Mouse (Mus musculus): Measurements from ENCODE around the gene Tdrkh. TPM values are rescaled to one million over a fixed set of nuclear protein-coding genes. Genes with fewer than 3 reads are reported as not detected.

Tdrkh gene
- 0.01 and 0.07 TPM in 2 replicates for polyA plus RNA-seq (2012)

DNA sequence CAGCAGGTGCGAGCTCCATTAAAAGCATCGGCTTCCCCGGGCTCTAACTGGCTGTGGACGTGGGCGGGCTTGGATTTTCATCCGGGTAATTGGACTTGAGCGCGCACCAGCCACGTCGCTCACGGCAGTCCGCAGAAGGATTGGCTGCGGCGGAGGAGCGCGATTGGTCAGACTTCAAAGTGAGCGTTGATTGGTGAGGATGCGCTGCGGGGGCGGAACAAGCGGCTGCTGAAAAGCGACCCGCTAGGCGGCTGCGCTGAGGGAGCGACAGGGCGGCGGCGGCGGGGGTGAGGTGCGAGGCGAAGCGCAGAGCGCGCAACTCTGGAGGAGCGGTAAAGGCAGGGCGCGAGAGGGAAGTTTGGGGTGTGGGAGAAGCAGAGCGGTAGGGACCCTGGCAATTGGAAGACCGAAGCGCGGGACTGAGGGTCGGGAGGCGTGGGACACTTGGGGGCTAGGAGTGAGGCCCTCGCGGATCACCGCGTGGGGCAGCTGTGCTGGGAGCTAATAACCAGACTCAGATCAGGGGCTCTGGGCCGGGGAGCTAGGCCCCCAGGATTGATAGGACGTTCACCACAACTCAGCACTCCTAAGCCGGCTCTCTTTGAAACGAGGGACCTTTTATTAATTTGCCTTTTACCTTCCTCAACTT lies at the start of gene Tdrkh:
Tdrkh (plus strand) TSS at position 243 of the 649 bp plus-strand sequence.
- peak within 1 kb of the TSS; percentile 63 for H3K4me3 ChIP-seq (replicated peaks)
- peaks cover 12% of the 10 kb centered on the region for H3K4me1 ChIP-seq (ENCODE audit: control insufficient read depth)
- H3K36me3 ChIP-seq (ENCODE audit: control insufficient read depth): no peaks in the 10 kb centered on the region
- H3K27me3 ChIP-seq (ENCODE audit: control insufficient read depth): peaks cover 14% of the 10 kb centered on the region
- H3K9me3 ChIP-seq (ENCODE audit: control insufficient read depth, low read length): peaks cover 4% of the 10 kb centered on the region; the same call in 1 of the 2 replicates
- no peak for TF ChIP-seq GATA1 (IDR thresholded peaks at IDR 0.05; ENCODE audit: low read length)
- no peak for TF ChIP-seq TAL1 (IDR thresholded peaks at IDR 0.05; ENCODE audit: low read length)

DNA sequence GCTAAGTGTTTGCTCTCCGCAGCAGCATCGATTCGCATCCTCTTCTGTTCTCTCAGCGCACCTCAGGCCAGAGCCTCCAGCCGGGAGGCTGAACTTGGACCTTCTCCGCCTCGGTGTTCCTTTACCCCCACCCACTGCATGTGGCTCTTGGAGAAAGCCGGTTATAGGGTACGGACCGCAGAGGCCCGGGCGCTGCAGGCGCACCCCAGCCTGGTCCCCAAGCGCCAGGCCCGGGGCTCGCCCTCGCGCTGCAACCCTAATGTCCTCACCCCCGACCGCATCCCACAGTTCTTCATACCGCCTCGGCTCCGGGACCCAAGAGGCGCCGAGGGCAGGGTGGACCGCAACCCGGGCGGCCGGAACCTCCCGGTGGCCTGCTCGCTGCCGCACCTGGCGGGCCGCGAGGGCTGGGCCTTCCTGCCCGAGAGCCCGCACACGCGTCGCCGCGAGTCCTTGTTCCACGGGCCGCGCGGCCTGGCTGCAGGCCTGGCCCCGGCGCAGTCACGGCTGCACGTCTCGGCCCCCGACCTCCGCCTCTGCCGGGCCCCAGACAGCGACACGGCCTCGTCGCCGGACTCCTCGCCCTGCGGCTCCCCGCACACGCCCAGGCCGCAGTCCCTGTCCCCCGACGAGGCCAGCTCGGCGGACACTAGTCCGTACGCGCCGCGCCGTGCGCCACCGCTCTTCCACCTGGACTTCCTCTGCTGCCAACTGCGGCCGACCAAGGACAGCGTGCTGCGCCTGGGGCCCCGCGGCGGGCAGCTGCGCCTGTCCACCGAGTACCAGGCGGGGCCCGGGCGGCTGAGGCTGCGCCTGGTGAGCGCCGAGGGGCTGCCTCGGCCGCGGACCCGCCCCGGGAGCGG lies 49.6 kb upstream of the Tdrkh start:
- Histone ChIP-seq H3K27me3 (ENCODE audit: control insufficient read depth) (peaks cover 59% of the 10 kb centered on the region), H3K9me3 (ENCODE audit: control insufficient read depth, low read length) (peaks cover 4% of the 10 kb centered on the region; the same call in 1 of the 2 replicates), H3K36me3 (ENCODE audit: control insufficient read depth) (no peaks in the 10 kb centered on the region), H3K4me1 (ENCODE audit: control insufficient read depth) (peaks cover 7% of the 10 kb centered on the region), H3K4me3 (replicated peaks) (peak overlapping the region; percentile 24)
- no peak for TF ChIP-seq GATA1 (IDR thresholded peaks at IDR 0.05; ENCODE audit: low read length)
- TF ChIP-seq TAL1 (IDR thresholded peaks at IDR 0.05; ENCODE audit: low read length): no peak

DNA sequence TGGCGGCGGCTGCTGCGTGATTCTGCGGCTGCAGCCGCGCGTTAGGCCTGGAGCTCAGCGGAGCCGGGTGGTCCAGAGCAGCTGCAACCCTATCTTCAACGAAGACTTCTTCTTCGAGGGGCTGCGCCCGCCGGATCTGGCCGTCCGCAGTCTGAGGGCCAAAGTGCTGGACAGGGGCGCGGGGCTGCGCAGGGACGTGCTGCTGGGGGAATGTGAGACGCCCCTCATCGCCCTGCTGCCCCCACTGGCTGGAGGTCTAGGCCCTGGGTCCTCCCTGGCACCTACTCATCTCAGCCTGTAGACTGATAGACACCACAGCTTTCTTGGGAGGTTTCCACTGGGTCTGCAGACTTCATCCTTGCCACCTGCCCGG lies 48.9 kb upstream of the Tdrkh start:
- Histone ChIP-seq H3K9me3 (ENCODE audit: control insufficient read depth, low read length) (peaks cover 4% of the 10 kb centered on the region; the same call in 1 of the 2 replicates), H3K4me1 (ENCODE audit: control insufficient read depth) (peaks cover 7% of the 10 kb centered on the region), H3K27me3 (ENCODE audit: control insufficient read depth) (peaks cover 58% of the 10 kb centered on the region), H3K36me3 (ENCODE audit: control insufficient read depth) (no peaks in the 10 kb centered on the region), H3K4me3 (replicated peaks) (no peak overlapping the region)
- no peak for TF ChIP-seq GATA1 (IDR thresholded peaks at IDR 0.05; ENCODE audit: low read length)
- TF ChIP-seq TAL1 (IDR thresholded peaks at IDR 0.05; ENCODE audit: low read length): no peak

DNA sequence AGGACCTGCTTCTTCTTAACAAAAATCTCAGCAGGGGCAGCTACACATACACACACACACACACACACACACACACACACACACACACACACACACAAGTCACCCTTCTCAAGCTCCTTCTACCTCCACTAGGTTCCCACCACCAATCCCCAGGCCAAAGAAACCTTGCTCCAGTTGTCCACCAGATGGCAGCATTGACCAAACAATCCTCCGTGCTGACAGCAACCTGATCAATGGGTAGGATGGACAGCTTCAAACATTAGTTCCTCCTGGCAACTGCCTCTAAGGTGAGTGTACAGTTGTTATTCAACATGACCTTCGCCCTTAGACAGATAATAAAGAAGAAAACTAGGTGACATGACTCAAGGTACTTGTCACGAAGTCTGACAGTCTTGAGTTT lies 46.3 kb upstream of the Tdrkh start:
- Histone ChIP-seq H3K4me3 (replicated peaks) (no peak overlapping the region), H3K27me3 (ENCODE audit: control insufficient read depth) (peaks cover 47% of the 10 kb centered on the region), H3K9me3 (ENCODE audit: control insufficient read depth, low read length) (peaks cover 4% of the 10 kb centered on the region; the same call in 1 of the 2 replicates), H3K36me3 (ENCODE audit: control insufficient read depth) (no peaks in the 10 kb centered on the region), H3K4me1 (ENCODE audit: control insufficient read depth) (peaks cover 4% of the 10 kb centered on the region)
- TF ChIP-seq GATA1 (IDR thresholded peaks at IDR 0.05; ENCODE audit: low read length) (no peak), TAL1 (IDR thresholded peaks at IDR 0.05; ENCODE audit: low read length) (no peak)

DNA sequence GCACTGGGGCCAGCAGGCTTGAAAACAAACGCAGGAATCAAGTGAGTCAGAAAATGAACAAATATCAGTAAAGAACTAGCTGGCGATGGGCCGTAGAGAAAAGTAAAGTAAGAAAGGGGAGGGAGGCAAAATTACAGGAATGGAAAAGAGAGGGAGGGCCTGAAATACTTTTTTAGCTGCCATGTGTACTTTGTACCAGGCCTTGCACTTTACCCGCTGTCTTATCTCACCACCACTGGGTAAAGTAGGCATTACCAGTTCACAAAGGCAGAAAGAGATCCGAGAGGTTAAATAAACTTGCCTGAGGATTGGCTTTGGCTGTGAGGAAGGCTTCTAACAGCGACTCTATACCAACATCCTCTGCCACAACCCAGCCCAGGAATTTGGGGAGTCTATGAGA lies 45.6 kb upstream of the Tdrkh start:
- Histone ChIP-seq H3K4me1 (ENCODE audit: control insufficient read depth) (no peaks in the 10 kb centered on the region), H3K4me3 (replicated peaks) (no peak overlapping the region), H3K27me3 (ENCODE audit: control insufficient read depth) (peaks cover 40% of the 10 kb centered on the region), H3K9me3 (ENCODE audit: control insufficient read depth, low read length) (peaks cover 4% of the 10 kb centered on the region; the same call in 1 of the 2 replicates), H3K36me3 (ENCODE audit: control insufficient read depth) (no peaks in the 10 kb centered on the region)
- no peak for TF ChIP-seq GATA1 (IDR thresholded peaks at IDR 0.05; ENCODE audit: low read length)
- TF ChIP-seq TAL1 (IDR thresholded peaks at IDR 0.05; ENCODE audit: low read length): no peak

DNA sequence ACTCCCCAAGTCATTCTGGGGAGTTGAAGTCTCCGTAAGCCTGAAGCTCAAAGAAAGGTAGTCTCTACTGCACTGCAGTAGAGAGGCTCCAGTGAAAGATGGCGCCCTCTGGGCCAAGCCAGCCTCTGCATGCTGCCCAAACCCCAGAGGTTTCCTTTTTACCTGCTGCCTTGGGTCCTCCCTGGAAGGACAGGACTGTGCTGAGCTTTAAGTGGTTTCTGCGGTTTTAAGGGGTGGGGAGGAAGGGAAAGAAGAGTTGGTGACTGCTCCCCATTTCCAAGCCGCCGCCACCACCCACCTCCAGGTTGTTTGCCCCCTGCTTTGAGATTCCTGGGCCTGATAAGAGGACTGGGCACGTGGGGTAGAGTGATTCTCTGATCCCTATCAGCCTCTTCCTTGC lies 44.4 kb upstream of the Tdrkh start:
- Histone ChIP-seq H3K4me3 (replicated peaks) (no peak overlapping the region), H3K4me1 (ENCODE audit: control insufficient read depth) (no peaks in the 10 kb centered on the region; the same call in 1 of the 2 replicates), H3K36me3 (ENCODE audit: control insufficient read depth) (no peaks in the 10 kb centered on the region), H3K27me3 (ENCODE audit: control insufficient read depth) (peaks cover 32% of the 10 kb centered on the region), H3K9me3 (ENCODE audit: control insufficient read depth, low read length) (peaks cover 2% of the 10 kb centered on the region; the same call in 1 of the 2 replicates)
- TF ChIP-seq GATA1 (IDR thresholded peaks at IDR 0.05; ENCODE audit: low read length): no peak

DNA sequence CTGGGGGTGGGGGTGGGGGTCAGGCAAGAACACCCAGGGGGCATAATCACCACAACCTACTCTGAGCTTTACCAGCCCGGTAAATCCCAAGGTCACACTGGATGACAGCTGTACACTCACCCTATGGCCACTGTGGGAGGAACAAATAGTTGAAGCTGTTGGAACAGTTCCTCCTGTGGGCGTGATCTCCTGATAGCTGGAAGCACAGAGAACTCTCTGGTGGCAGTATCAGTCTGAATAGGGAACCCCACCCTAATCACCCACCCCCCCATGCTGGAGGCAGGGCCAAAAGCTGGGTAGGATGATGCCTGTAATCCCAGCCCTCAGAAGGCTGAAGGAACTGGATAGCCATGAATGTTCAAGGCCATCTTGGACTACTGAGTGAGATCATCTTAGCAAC lies 43.4 kb upstream of the Tdrkh start:
- peaks cover 22% of the 10 kb centered on the region for H3K27me3 ChIP-seq (ENCODE audit: control insufficient read depth)
- no peaks in the 10 kb centered on the region; the same call in 1 of the 2 replicates for H3K9me3 ChIP-seq (ENCODE audit: control insufficient read depth, low read length)
- H3K4me3 ChIP-seq (replicated peaks): no peak overlapping the region
- no peaks in the 10 kb centered on the region; the same call in 1 of the 2 replicates for H3K4me1 ChIP-seq (ENCODE audit: control insufficient read depth)
- no peaks in the 10 kb centered on the region for H3K36me3 ChIP-seq (ENCODE audit: control insufficient read depth)
- TF ChIP-seq TAL1 (IDR thresholded peaks at IDR 0.05; ENCODE audit: low read length) (no peak), GATA1 (IDR thresholded peaks at IDR 0.05; ENCODE audit: low read length) (no peak)

DNA sequence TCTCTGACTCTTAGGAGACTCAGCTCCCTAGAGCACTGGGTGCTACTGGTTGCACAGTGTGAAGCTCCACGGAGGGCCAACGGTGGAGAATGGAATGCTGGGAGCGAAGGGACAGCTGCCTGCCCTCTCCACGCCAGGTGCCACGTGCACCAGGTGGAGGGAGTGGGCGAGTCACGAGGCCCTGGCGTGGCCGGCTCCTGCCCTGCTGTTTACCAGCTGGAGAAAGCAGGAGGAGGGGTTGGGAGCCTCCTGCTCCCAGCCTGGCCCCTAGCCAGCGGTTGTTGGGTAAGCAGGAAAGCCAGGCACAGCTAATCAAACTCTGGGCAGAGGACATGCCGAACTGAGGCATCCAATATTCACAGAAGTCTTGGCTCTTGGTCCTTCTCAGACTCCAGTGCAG lies 41.4 kb upstream of the Tdrkh start:
- peaks cover 4% of the 10 kb centered on the region for H3K27me3 ChIP-seq (ENCODE audit: control insufficient read depth)
- no peaks in the 10 kb centered on the region; the same call in 1 of the 2 replicates for H3K4me1 ChIP-seq (ENCODE audit: control insufficient read depth)
- H3K4me3 ChIP-seq (replicated peaks): no peak overlapping the region
- no peaks in the 10 kb centered on the region for H3K36me3 ChIP-seq (ENCODE audit: control insufficient read depth)
- no peak for TF ChIP-seq TAL1 (IDR thresholded peaks at IDR 0.05; ENCODE audit: low read length)
- no peak for TF ChIP-seq GATA1 (IDR thresholded peaks at IDR 0.05; ENCODE audit: low read length)
- H3K9me3 ChIP-seq (ENCODE audit: control insufficient read depth, low read length): no peaks in the 10 kb centered on the region

DNA sequence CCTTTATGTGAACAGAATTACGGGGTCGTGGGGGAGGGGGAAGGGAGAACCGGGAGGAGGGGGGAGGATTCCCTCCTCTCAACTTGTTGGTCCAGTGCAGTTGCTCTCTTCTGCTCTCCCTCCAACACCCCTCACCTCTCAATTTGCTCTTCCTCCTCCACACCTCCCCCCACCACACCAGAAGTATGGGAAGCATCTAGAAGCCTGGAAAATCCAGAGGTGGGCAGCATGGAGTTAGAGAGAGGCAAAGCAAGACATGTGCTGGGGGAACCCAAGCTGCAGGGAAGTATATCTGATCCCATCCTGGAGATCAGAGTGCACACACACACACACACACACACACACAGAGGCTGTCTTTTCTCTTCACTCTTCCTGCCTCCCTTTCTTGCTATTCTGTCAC lies 41.0 kb upstream of the Tdrkh start:
- Histone ChIP-seq H3K4me3 (replicated peaks) (no peak overlapping the region), H3K9me3 (ENCODE audit: control insufficient read depth, low read length) (no peaks in the 10 kb centered on the region), H3K4me1 (ENCODE audit: control insufficient read depth) (no peaks in the 10 kb centered on the region; the same call in 1 of the 2 replicates), H3K36me3 (ENCODE audit: control insufficient read depth) (no peaks in the 10 kb centered on the region), H3K27me3 (ENCODE audit: control insufficient read depth) (peaks cover 4% of the 10 kb centered on the region)
- TF ChIP-seq TAL1 (IDR thresholded peaks at IDR 0.05; ENCODE audit: low read length) (no peak), GATA1 (IDR thresholded peaks at IDR 0.05; ENCODE audit: low read length) (no peak)

Measured in erythroblast, embryonic 14.5 days (primary cell).